Mouse (Mus musculus): ENCODE measurements around the gene Uhmk1.

DNA sequence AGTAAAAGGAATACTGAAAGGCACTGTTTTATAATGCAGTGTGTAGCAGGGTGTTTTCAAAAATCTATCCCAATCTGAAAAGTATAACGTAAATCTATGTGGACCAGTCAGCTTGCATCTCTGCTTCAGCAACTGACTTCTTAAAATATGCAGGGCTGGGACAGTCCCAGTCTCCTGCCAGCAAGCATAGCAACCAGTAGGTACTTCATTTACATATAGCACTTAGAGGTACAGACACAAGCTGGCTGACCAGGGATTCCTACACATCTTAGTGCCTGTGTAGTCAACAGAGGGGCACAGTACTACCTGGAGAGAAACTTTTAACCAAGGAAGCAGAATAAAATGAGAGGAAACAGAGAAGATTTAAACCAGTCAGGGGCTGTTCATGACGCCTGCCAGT is 62.6 kb downstream of the Uhmk1 start:
- no peak for TF ChIP-seq CTCF (conservative IDR thresholded peaks at IDR 0.05; ENCODE audit: insufficient read depth, insufficient read length, low read depth, low read length)
- TF ChIP-seq POLR2A (IDR thresholded peaks at IDR 0.05; ENCODE audit: low read depth, low read length): no peak
